Mouse (Mus musculus) ovary, adult 2 months (tissue): ENCODE results near the gene Pla2g4c. TPM values are rescaled to one million over a fixed set of nuclear protein-coding genes. Genes with fewer than 3 reads are reported as not detected.

Experiments
- polyA plus RNA-seq: library from polyadenylated mRNA; depleted of rRNA; stranded (reverse); fragments of >200 nt; gene quantifications from 2 replicates; pipeline ENCODE4 v1.2.3, GENCODE M21; 2012; rRNA removed

Pla2g4c gene
- 3.1 and 4.4 TPM in 2 replicates for polyA plus RNA-seq

DNA sequence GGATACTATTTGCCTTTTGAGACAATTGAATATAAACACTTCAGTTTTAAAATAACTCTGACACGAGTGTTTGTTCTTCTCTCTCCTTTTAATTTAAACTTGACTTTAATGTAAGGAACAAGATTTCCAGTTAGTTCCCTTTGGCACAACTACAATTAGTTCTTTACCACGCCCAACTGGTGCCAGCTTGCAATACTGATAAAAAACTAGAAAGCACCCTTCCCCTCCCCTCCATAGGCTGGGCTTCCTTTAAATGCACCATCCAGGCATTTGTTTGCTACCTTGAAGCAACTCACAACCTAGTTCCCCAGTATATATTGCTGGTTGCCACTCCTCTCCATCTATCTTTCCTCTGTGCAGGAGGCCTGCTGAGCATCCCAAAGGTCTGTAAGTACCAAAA, at the start of gene Pla2g4c:
Pla2g4c (plus strand) TSS at position 340 of the 400 bp plus-strand sequence.

GRCm38 (mm10) chr7:13277081-13277480, 47.4 kb upstream of the Pla2g4c start, which contains the start of gene Lig1:
Lig1 (plus strand) TSS chr7:13277283.

GRCm38 (mm10) chr7:13278308-13278891, 46.1 kb upstream of the Pla2g4c start, which contains the start of gene Zswim9:
Zswim9 (minus strand) TSS chr7:13278721.

DNA sequence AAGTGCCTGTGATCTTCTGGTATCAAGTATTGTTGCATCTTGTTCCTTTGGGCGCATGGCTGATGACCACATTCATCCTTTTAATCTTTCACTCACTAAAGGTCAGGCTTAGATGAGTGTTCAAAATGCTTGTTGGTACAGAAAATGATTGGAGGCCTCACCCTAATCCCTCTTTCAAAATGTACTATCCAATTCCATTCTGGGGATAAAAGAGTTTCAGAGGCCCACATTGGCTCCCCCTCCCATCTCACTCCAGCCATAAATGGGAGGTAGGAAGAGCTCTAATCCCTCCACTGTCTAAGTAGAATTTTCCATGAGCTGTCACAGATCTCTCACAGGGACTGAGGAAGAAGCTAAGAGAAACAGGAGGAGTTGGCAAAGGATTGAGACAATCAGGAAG, 73.4 kb downstream of the Pla2g4c start, which contains the start of gene Cabp5:
Cabp5 (plus strand) TSS at position 301 of the 400 bp plus-strand sequence.

Other genes with a start within 250 kb of the Pla2g4c start
- not detected in 2 replicates for gene Vmn1r85, start 229.5 kb upstream of the Pla2g4c start, polyA plus RNA-seq
- not detected in 2 replicates for gene Vmn1r86, start 204.7 kb upstream of the Pla2g4c start, polyA plus RNA-seq
- gene Vmn1r87, start 184.5 kb upstream of the Pla2g4c start, polyA plus RNA-seq, result not detected in 2 replicates
- gene Vmn1r88, start 165.1 kb upstream of the Pla2g4c start, polyA plus RNA-seq, result not detected in 2 replicates
- not detected in 2 replicates for gene Vmn1r89, start 111.6 kb upstream of the Pla2g4c start, polyA plus RNA-seq
- 10.6 and 15.3 TPM in 2 replicates for gene Lig1, start 47.4 kb upstream of the Pla2g4c start, polyA plus RNA-seq
- gene Zswim9, start 45.9 kb upstream of the Pla2g4c start, polyA plus RNA-seq, result 5.8 and 5.9 TPM in 2 replicates
- not detected in 2 replicates for gene Cabp5, start 73.5 kb downstream of the Pla2g4c start, polyA plus RNA-seq
- not detected in 2 replicates for gene Bsph1, start 126.2 kb downstream of the Pla2g4c start, polyA plus RNA-seq
- gene Bsph2, start 246.4 kb downstream of the Pla2g4c start, polyA plus RNA-seq, result not detected in 2 replicates